Mouse (Mus musculus) ES-CJ7 (cell line): ENCODE results near the gene Rem2.

Experiments used
- DNase-seq: peaks from one replicate; pipeline ENCODE4 v3.0.0; 2011; ENCODE audit warnings: low read depth, low spot score

The Rem2 gene

GRCm38 (mm10) chr14:54492345-54493131 is 16.6 kb downstream of the Rem2 start:
- DNase-seq = peak; percentile 76

DNA sequence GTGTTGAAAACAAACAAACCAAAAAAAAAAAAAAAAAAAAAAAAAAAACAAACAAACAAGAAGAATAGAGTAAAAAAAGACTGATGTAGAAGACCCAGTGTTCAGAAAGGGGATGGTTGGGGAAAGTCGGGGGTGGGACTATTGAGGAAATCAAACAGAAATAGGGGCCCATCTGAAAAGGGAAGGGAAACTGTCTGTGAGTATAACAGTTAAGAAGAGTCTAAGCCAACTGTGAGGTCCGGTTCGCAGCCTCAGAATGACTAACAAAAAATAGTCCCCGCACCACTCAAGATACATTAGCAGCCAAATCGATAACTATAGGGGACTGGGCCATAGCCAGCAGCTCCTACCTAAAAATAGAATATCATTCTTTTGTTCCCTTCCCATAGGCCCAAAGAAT is 17.3 kb downstream of the Rem2 start:
- no peak for DNase-seq

DNA sequence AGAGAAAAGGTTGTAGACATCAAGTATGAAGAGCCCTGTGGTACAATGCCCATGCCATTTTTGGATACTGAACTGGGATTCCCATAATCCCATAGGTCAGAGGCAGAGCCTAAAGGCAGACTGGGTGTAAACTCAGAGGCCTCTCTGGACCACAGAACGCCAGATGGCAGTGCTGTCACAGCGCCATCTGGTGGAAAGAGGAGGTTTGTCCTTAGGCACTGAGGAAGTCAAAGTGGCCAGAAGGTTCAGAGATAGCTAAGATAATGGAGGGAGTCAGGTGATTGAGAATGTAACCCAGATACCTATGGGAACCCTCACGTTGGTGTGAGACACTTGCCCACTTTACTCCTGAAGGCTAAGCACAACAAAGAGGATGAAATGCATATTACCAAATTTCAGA is 18.3 kb downstream of the Rem2 start:
- peak; percentile 87 for DNase-seq

GRCm38 (mm10) chr14:54496706-54497105 is 20.8 kb downstream of the Rem2 start:
- no peak for DNase-seq

- DNase-seq = no peak
Observed at GRCm38 (mm10) chr14:54499330-54499729, 23.4 kb downstream of the Rem2 start.

DNA sequence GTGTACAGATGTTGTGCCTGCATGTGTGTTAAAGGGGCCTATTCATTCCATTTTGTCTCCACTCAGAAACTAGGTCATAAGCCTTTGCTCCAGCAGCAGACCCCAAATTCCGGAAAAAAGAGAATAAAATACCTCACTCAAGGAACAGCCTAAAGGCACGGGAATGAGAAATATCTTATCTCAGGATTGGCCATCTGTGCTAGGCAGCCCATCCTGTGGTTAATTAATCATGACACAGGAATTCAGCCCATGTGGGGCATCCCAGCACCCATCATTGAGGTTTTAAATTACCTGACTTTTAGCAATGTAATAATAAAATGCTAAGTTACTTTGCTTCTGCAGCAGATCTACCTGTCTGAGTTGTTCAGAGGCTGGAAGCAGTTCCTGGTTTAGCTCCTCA is 25.5 kb downstream of the Rem2 start:
- no peak for DNase-seq

DNA sequence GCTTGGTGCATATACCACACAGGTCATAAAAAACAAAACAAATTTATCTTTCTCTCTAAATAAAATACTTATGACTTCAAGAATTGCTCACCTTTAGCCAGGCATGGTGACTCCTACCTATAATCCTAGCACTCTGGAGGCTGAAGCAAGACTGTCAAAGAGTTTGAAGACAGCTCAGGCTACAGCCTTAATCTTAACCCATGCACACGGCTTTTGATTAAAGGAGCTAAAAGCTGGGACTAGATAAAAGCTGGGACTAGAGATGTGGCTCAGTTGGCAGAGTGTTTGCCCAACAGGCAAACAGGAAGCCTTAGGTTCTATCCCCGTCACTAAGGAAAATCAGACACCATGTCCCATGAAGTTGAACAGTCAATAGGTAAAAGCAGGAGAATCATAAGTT is 27.2 kb downstream of the Rem2 start:
- DNase-seq = no peak

- DNase-seq = no peak
Observed at GRCm38 (mm10) chr14:54509774-54510173, 33.9 kb downstream of the Rem2 start.

DNA sequence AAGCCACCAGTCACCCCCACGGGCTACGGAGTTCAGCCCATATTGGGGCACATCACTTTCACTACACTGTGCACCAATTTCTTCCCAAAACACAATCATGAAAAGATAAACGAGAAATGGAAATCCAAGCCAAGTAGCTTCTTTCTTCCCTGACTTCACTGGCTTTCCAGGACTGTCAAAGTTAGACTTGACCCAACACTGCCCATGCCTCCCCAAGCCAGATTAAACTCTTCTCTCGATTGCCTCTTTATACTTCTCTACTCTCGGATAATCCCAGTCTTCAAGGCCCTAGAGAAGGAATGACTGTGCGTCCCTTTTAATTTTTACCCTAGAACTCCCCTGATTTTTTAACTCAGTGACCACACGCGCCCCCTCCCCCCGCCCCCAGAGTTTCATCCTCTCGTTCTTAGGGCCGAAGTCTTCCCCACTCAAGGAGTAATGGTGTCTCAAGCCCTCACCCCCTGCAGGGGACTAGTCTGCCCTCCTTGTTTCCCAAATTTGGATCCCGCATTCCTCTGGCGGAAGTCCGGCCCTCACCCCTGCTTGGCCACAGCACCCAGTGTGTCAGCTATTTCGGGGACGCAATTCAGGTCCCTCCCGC is 40.9 kb downstream of the Rem2 start:
- DNase-seq = no peak

- DNase-seq = peak; percentile 43
Observed at GRCm38 (mm10) chr14:54523600-54523999, 47.7 kb downstream of the Rem2 start.

GRCm38 (mm10) chr14:54527227-54528006 is 51.5 kb downstream of the Rem2 start:
- DNase-seq = no peak

GRCm38 (mm10) chr14:54528007-54528393 is 52.1 kb downstream of the Rem2 start:
- DNase-seq = no peak

- DNase-seq = peak; percentile 88
Observed at GRCm38 (mm10) chr14:54528446-54529111, 52.7 kb downstream of the Rem2 start.
